Mouse (Mus musculus): ENCODE results near the gene Nf1. TPM values are rescaled to one million over a fixed set of nuclear protein-coding genes. Genes with fewer than 3 reads are reported as not detected.

Nf1 gene
- 61.1 TPM for polyA plus RNA-seq (2014; fragmentation: Illumina TruSeq; extraction: RNeasy Lipid Tissue Mini Kit (QIAGEN cat#74804); ENCODE audit: low read depth, low replicate concordance)

GRCm38 (mm10) chr11:79339234-79339807 lies at the start of gene Nf1:
Gene Nf1 (plus strand): TSS chr11:79339693.

GRCm38 (mm10) chr11:79296856-79297491 lies 42.5 kb upstream of the Nf1 start, which contains the start of gene Gm9964:
Gene Gm9964 (minus strand): TSS chr11:79296906.

GRCm38 (mm10) chr11:79503845-79504244 lies 164.4 kb downstream of the Nf1 start, which contains the start of gene Omg:
Gene Omg (minus strand): TSS chr11:79504084.

GRCm38 (mm10) chr11:79523560-79524309 lies 184.2 kb downstream of the Nf1 start, which contains the start of gene Evi2b:
Gene Evi2b (minus strand): TSS chr11:79523762.

GRCm38 (mm10) chr11:79530333-79530761 lies 190.9 kb downstream of the Nf1 start, which contains the start of the genes Evi2 and Evi2a:
Gene Evi2 (minus strand): TSS chr11:79530589.
Gene Evi2a (minus strand): TSS chr11:79530609.

GRCm38 (mm10) chr11:79590664-79591590 lies 251.4 kb downstream of the Nf1 start, which contains the start of gene Rab11fip4:
Gene Rab11fip4 (plus strand): TSS chr11:79591212.

Other genes starting within 250 kb of the Nf1 start
- 0.29 TPM for gene Ksr1, start 193.3 kb upstream of the Nf1 start, polyA plus RNA-seq (2014; fragmentation: Illumina TruSeq; extraction: RNeasy Lipid Tissue Mini Kit (QIAGEN cat#74804); ENCODE audit: low read depth, low replicate concordance)
- gene Wsb1, start 85.0 kb upstream of the Nf1 start, polyA plus RNA-seq (2014; fragmentation: Illumina TruSeq; extraction: RNeasy Lipid Tissue Mini Kit (QIAGEN cat#74804); ENCODE audit: low read depth, low replicate concordance), result 41.5 TPM
- 1.5 TPM for gene Gm9964, start 42.8 kb upstream of the Nf1 start, polyA plus RNA-seq (2014; fragmentation: Illumina TruSeq; extraction: RNeasy Lipid Tissue Mini Kit (QIAGEN cat#74804); ENCODE audit: low read depth, low replicate concordance)
- gene Omg, start 164.4 kb downstream of the Nf1 start, polyA plus RNA-seq (2014; fragmentation: Illumina TruSeq; extraction: RNeasy Lipid Tissue Mini Kit (QIAGEN cat#74804); ENCODE audit: low read depth, low replicate concordance), result not detected
- gene Evi2b, start 184.1 kb downstream of the Nf1 start, polyA plus RNA-seq (2014; fragmentation: Illumina TruSeq; extraction: RNeasy Lipid Tissue Mini Kit (QIAGEN cat#74804); ENCODE audit: low read depth, low replicate concordance), result 0.29 TPM
- 0.07 TPM for gene Evi2, start 190.9 kb downstream of the Nf1 start, polyA plus RNA-seq (2014; fragmentation: Illumina TruSeq; extraction: RNeasy Lipid Tissue Mini Kit (QIAGEN cat#74804); ENCODE audit: low read depth, low replicate concordance)
- gene Evi2a, start 190.9 kb downstream of the Nf1 start, polyA plus RNA-seq (2014; fragmentation: Illumina TruSeq; extraction: RNeasy Lipid Tissue Mini Kit (QIAGEN cat#74804); ENCODE audit: low read depth, low replicate concordance), result 1.3 TPM

Measured in testis, adult 10 weeks (tissue).